Mouse (Mus musculus) liver, embryonic 16.5 days (tissue): Measurements from ENCODE around the gene Gm9887. TPM values are rescaled to one million over a fixed set of nuclear protein-coding genes. Genes with fewer than 3 reads are reported as not detected.
A peak's percentile ranks its signal among the peaks of the same experiment; 100 is the strongest.
"Not testable (repeated sequence)": the region's sequence is repeated elsewhere in the genome, so short reads cannot be mapped to it uniquely, and the experiment has no call there.

Source experiments
- ATAC-seq: fragments of 200-750 bp; cut with Nextera tagmentation; 2 replicates; pipeline ENCODE4 v1.8.0; 2017; ENCODE audit warnings: low read depth, mild to moderate bottlenecking, moderate number of reproducible peaks, moderate library complexity
- H3K27ac ChIP-seq: fragments of 300-500 bp; sonication (generic); 2 replicates; pipeline ENCODE4 v1.5.1; 2014; ENCODE audit warnings: mild to moderate bottlenecking, low read length
- H3K27me3 ChIP-seq: fragments of 300-500 bp; sonication (generic); 2 replicates; pipeline ENCODE4 v1.6.1; 2014; ENCODE audit warnings: low read depth, low read length, mixed read lengths; ENCODE audit not compliant: control insufficient read depth, insufficient read depth
- H3K36me3 ChIP-seq: fragments of 300-500 bp; sonication (generic); 2 replicates; pipeline ENCODE4 v1.6.1; 2014; ENCODE audit warnings: mild to moderate bottlenecking; ENCODE audit not compliant: control insufficient read depth, insufficient read depth
- H3K4me1 ChIP-seq: fragments of 300-500 bp; sonication (generic); 2 replicates; pipeline ENCODE4 v1.6.1; 2014; ENCODE audit warnings: low read depth, low read length, mixed read lengths; ENCODE audit not compliant: control insufficient read depth
- H3K4me2 ChIP-seq: fragments of 300-500 bp; sonication (generic); 2 replicates; pipeline ENCODE4 v1.6.1; 2014; ENCODE audit warnings: low read depth, low read length, mixed read lengths
- H3K4me3 ChIP-seq: fragments of 300-500 bp; sonication (generic); 2 replicates; pipeline ENCODE4 v1.5.1; 2014; ENCODE audit warnings: low read depth, mild to moderate bottlenecking, low read length
- H3K9ac ChIP-seq: fragments of 300-500 bp; sonication (generic); 2 replicates; pipeline ENCODE4 v1.6.1; 2014; ENCODE audit warnings: low read depth, low read length
- H3K9me3 ChIP-seq: fragments of 300-500 bp; sonication (generic); replicated peaks from 2 replicates; pipeline ENCODE4 v1.6.1; 2016; ENCODE audit warnings: low read length; ENCODE audit not compliant: control insufficient read depth
- WGBS: fragments of 180-500 bp; shearing (Covaris S2); extraction: QIAGEN DNeasy Blood & Tissue Kit; methylation state at CpG from one replicate; pipeline ENCODE4 v1.1.7; 2014; ENCODE audit not compliant: insufficient replicate concordance; 5-methylcytosine and 5-hydroxymethylcytosine counted together
- polyA plus RNA-seq: library from polyadenylated mRNA; unstranded; fragments of >200 nt; fragmentation: Nextera tagmentation; extraction: Ambion mirVana; gene quantifications from 2 replicates; pipeline ENCODE4 v1.2.1, GENCODE M21; 2015

Gm9887 gene
- polyA plus RNA-seq, 1 experiment from 2014 or later: 1.1 TPM

- no peaks in the 10 kb centered on the region for H3K36me3 ChIP-seq
- H3K4me1 ChIP-seq: peaks cover 30% of the 10 kb centered on the region
- 71% methylated on average over 7 of the region's 7 CpGs for WGBS
- H3K4me2 ChIP-seq: no peak overlapping the region
- no peak overlapping the region for H3K27ac ChIP-seq
- H3K27me3 ChIP-seq: no peaks in the 10 kb centered on the region
- H3K9me3 ChIP-seq: no peaks in the 10 kb centered on the region
- ATAC-seq: no peak
- no peak overlapping the region for H3K9ac ChIP-seq
- H3K4me3 ChIP-seq: no peak overlapping the region
Observed at GRCm38 (mm10) chr12:69365757-69366156, 6.5 kb downstream of the Gm9887 start.

- WGBS: 4% methylated on average over 32 of the region's 32 CpGs
- ATAC-seq: peak; percentile 47
Observed at GRCm38 (mm10) chr12:69363899-69364762, 8.1 kb downstream of the Gm9887 start.

GRCm38 (mm10) chr12:69363110-69363509 lies 9.1 kb downstream of the Gm9887 start:
- not testable (repeated sequence) for H3K9ac ChIP-seq, H3K4me2 ChIP-seq, H3K4me3 ChIP-seq, H3K9me3 ChIP-seq, H3K36me3 ChIP-seq, ATAC-seq, H3K27me3 ChIP-seq, H3K27ac ChIP-seq
- H3K4me1 ChIP-seq: peaks cover 26% of the 10 kb centered on the region
- 89% methylated on average over 7 of the region's 7 CpGs for WGBS

More at GRCm38 (mm10) chr12:69363899-69364762, 8.1 kb downstream of the Gm9887 start:
- Histone ChIP-seq H3K27ac (peak overlapping the region; percentile 92), H3K4me2 (peak overlapping the region; percentile 94), H3K27me3 (no peaks in the 10 kb centered on the region), H3K9ac (peak overlapping the region; percentile 83), H3K36me3 (no peaks in the 10 kb centered on the region), H3K4me1 (peaks cover 26% of the 10 kb centered on the region), H3K9me3 (no peaks in the 10 kb centered on the region), H3K4me3 (peak overlapping the region; percentile 75)

- peak overlapping the region; percentile 72 for H3K4me3 ChIP-seq
- no peaks in the 10 kb centered on the region for H3K9me3 ChIP-seq
- peak overlapping the region; percentile 94 for H3K4me2 ChIP-seq
- H3K4me1 ChIP-seq: peaks cover 26% of the 10 kb centered on the region
- H3K27ac ChIP-seq: peak overlapping the region; percentile 96
- 33% methylated on average over 4 of the region's 4 CpGs for WGBS
- H3K27me3 ChIP-seq: no peaks in the 10 kb centered on the region
- peak overlapping the region; percentile 79 for H3K9ac ChIP-seq
- ATAC-seq: no peak
- H3K36me3 ChIP-seq: no peaks in the 10 kb centered on the region
Observed at GRCm38 (mm10) chr12:69362388-69362787, 9.9 kb downstream of the Gm9887 start.

- Histone ChIP-seq H3K4me1 (peaks cover 26% of the 10 kb centered on the region), H3K9me3 (no peaks in the 10 kb centered on the region), H3K27ac (peak overlapping the region; percentile 96), H3K36me3 (no peaks in the 10 kb centered on the region), H3K27me3 (no peaks in the 10 kb centered on the region), H3K4me2 (peak overlapping the region; percentile 94), H3K9ac (peak overlapping the region; percentile 79), H3K4me3 (peak overlapping the region; percentile 72)
- WGBS: 3% methylated on average over 10 of the region's 10 CpGs
- no peak for ATAC-seq
Observed at GRCm38 (mm10) chr12:69361919-69362318, 10.3 kb downstream of the Gm9887 start.

- not testable (repeated sequence) for H3K27me3 ChIP-seq, H3K9me3 ChIP-seq, H3K36me3 ChIP-seq
- Histone ChIP-seq H3K9ac (peak overlapping the region; percentile 79), H3K4me1 (peaks cover 22% of the 10 kb centered on the region), H3K4me2 (peak overlapping the region; percentile 94), H3K27ac (peak overlapping the region; percentile 96), H3K4me3 (peak overlapping the region; percentile 72)
- ATAC-seq: peak; percentile 88
- under 1% methylated on average over 40 of the region's 50 CpGs for WGBS
Observed at GRCm38 (mm10) chr12:69360997-69361899, 11.0 kb downstream of the Gm9887 start.

GRCm38 (mm10) chr12:69360655-69360996 lies 11.6 kb downstream of the Gm9887 start:
- Histone ChIP-seq H3K36me3 (no peaks in the 10 kb centered on the region), H3K9me3 (no peaks in the 10 kb centered on the region), H3K9ac (no peak overlapping the region), H3K4me1 (peaks cover 23% of the 10 kb centered on the region), H3K4me3 (no peak overlapping the region), H3K27ac (peak overlapping the region; percentile 66; the same call in 1 of the 2 replicates), H3K27me3 (no peaks in the 10 kb centered on the region), H3K4me2 (no peak overlapping the region; the same call in 1 of the 2 replicates)
- peak; percentile 7; the same call in 1 of the 2 replicates for ATAC-seq
- 10% methylated on average over 5 of the region's 5 CpGs for WGBS

- peaks cover 5% of the 10 kb centered on the region for H3K4me1 ChIP-seq
- peaks cover 7% of the 10 kb centered on the region for H3K36me3 ChIP-seq
- peak overlapping the region; percentile 91 for H3K4me3 ChIP-seq
- H3K4me2 ChIP-seq: peak overlapping the region; percentile 81
- ATAC-seq: no peak
- H3K9me3 ChIP-seq: no peaks in the 10 kb centered on the region
- WGBS: 5% methylated on average over 13 of the region's 13 CpGs
- H3K9ac ChIP-seq: peak overlapping the region; percentile 96
- H3K27me3 ChIP-seq: no peaks in the 10 kb centered on the region
- H3K27ac ChIP-seq: peak overlapping the region; percentile 91
Observed at GRCm38 (mm10) chr12:69357300-69357646, 15.0 kb downstream of the Gm9887 start.
